Mouse (Mus musculus): ENCODE data around the gene Slc46a2. TPM values are rescaled to one million over a fixed set of nuclear protein-coding genes. Genes with fewer than 3 reads are reported as not detected.

The Slc46a2 gene
- total RNA-seq, 2 experiments from 2014 or later, result 0.12 to 0.93 TPM

DNA sequence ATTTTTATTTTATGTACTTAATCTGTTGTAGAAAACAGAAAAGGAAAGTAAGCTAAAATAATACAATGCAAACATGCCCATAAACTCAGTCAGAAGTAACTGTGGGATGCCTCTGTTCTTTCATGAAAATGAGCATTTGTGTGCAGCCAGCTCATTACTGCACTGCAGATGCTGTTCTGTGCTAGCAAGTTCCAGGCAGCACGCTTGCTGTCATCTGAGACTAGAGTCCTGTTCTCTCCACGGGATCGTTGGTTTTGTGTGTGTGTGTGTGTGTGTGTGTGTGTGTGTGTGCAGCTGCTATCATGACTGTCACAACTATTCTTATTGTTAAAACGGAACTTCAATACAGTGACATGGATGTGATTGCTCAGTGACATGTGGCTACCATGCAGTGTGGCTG lies 53.0 kb downstream of the Slc46a2 start:
- intact Hi-C loops (cut with DNase I), result no loop called here
- no peak for DNase-seq

DNA sequence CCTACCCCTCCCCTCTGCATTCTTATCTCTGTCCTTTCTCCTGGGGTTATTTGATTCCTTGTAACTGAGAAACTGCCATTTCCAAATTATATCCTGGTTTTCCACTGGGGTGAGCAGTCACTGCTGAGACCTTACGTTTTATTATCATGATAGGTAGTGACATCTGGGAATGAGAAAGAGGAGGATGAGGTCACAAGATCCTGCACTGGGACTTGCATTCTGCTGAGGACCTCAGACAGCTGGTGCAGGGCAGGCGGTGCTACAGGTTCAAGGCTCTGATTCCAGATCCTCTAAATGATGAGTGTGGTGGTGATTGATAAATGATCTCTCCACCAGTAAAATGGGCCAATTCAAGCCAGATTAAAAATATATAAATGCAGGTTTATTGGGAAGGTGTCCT lies 54.4 kb downstream of the Slc46a2 start:
- intact Hi-C loops (cut with DNase I), result no loop called here
- DNase-seq, result no peak

DNA sequence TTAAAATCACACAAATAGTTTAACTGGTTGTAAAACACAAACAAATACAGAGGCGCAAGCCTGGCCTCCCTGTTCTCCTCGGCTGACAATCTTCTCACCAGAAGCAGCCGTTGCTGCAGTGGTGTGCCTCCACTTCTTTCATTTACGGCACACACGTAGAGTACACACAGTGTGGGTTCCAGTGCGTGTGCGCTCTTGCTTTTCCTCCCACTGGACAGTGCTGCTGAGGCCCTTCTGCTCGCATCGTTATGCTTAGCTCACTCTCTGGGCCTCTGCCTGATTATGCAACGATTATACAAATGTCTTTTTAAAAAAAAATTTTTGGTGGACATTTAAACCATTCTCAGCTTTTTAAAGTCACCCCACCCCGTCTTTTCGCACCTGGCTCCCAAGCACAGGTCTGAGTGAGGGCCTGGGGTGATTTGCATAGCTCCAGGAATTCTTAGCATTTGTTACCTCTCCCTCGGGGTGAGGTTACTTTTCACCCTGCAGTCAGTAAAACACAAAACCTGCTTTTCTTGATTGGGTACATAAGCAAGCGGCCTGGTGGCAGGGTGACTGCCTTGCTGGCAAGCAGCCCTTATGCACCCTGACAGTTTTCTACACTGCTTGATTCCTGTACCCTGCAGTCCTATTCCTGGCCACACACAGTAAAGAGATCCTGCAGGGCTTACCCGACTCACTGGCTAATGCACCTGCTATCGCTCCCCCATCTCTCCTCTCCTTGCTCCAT lies 55.0 kb downstream of the Slc46a2 start:
- intact Hi-C loops (cut with DNase I), result loop anchor here (10.0 kb wide), 1 partner anchor 495 kb away; no protein-coding TSS in a partner anchor
- DNase-seq, result no peak

Other genes starting within 250 kb of the Slc46a2 start
- 10 to 100 TPM; 10.3 to 12.3 TPM for gene Inip, start 113.5 kb downstream of the Slc46a2 start, total RNA-seq (2021)
- gene Snx30, start 109.2 kb downstream of the Slc46a2 start, total RNA-seq (2021), result 1 to 10 TPM; 5.0 to 8.2 TPM
- not detected for gene Mup4, start 45.7 kb upstream of the Slc46a2 start, total RNA-seq (2021)
- gene Mup6, start 49.2 kb upstream of the Slc46a2 start, total RNA-seq (2021), result not detected
- gene Mup7, start 155.4 kb upstream of the Slc46a2 start, total RNA-seq (2021), result not detected
- not detected for gene Mup2, start 239.2 kb upstream of the Slc46a2 start, total RNA-seq (2021)

Data from heart, postnatal 14 days (tissue).